Mouse (Mus musculus) right cerebral cortex, adult 2 months (tissue): ENCODE measurements at regions not wholly inside any gene's neighbourhood (a gene's known extent, or its start where the extent isn't known, plus 50 kb on each side); places are given as distances from the start of the nearest gene placed in this dataset.

Source experiments
- DNase-seq, 2 experiments: peaks; one replicate each; pipeline ENCODE4 v3.0.0; 2021 to 2022; ENCODE audit warnings: low spot score in 2 of 2

- DNase-seq: no peak
Measured at GRCm38 (mm10) chr4:153321085-153321484, 161.5 kb downstream of the Ajap1 start.

GRCm38 (mm10) chr4:153320602-153321001 lies 162.0 kb downstream of the Ajap1 start:
- DNase-seq: no peak

- DNase-seq: no peak
Measured at GRCm38 (mm10) chr4:153316964-153317724, 165.5 kb downstream of the Ajap1 start.

- DNase-seq: no peak
Measured at GRCm38 (mm10) chr4:153316519-153316918, 166.1 kb downstream of the Ajap1 start.

GRCm38 (mm10) chr4:153313961-153314360 lies 168.7 kb downstream of the Ajap1 start:
- no peak for DNase-seq

GRCm38 (mm10) chr4:153311574-153311973 lies 171.0 kb downstream of the Ajap1 start:
- DNase-seq: peak; percentile 22 to 34

GRCm38 (mm10) chr4:153310641-153311040 lies 172.0 kb downstream of the Ajap1 start:
- no peak for DNase-seq

GRCm38 (mm10) chr4:153303521-153303920 lies 179.1 kb downstream of the Ajap1 start:
- no peak for DNase-seq

- DNase-seq: no peak
Measured at GRCm38 (mm10) chr4:153302855-153303254, 179.8 kb downstream of the Ajap1 start.

- DNase-seq: no peak
Measured at GRCm38 (mm10) chr4:153298277-153298676, 184.3 kb downstream of the Ajap1 start.

GRCm38 (mm10) chr4:153294828-153295227 lies 187.8 kb downstream of the Ajap1 start:
- no peak for DNase-seq

- no peak for DNase-seq
Measured at GRCm38 (mm10) chr4:153293137-153293536, 189.5 kb downstream of the Ajap1 start.

GRCm38 (mm10) chr4:153288362-153288761 lies 194.2 kb downstream of the Ajap1 start:
- DNase-seq: no peak

GRCm38 (mm10) chr4:153284209-153284608 lies 198.4 kb downstream of the Ajap1 start:
- no peak for DNase-seq

GRCm38 (mm10) chr4:153276571-153276970 lies 206.0 kb downstream of the Ajap1 start:
- DNase-seq: no peak

GRCm38 (mm10) chr4:153271376-153271775 lies 211.2 kb downstream of the Ajap1 start:
- no peak for DNase-seq

- no peak for DNase-seq
Measured at GRCm38 (mm10) chr4:153263216-153263805, 219.3 kb downstream of the Ajap1 start.

GRCm38 (mm10) chr4:153260941-153261557 lies 221.6 kb downstream of the Ajap1 start:
- DNase-seq: no peak

- no peak for DNase-seq
Measured at GRCm38 (mm10) chr4:153251943-153252342, 230.7 kb downstream of the Ajap1 start.

- no peak for DNase-seq
Measured at GRCm38 (mm10) chr4:153251311-153251710, 231.3 kb downstream of the Ajap1 start.

- no peak for DNase-seq
Measured at GRCm38 (mm10) chr4:153236680-153237079, 245.9 kb downstream of the Ajap1 start.

GRCm38 (mm10) chr4:153233762-153234161 lies 248.8 kb downstream of the Ajap1 start:
- DNase-seq: no peak

- no peak for DNase-seq
Measured at GRCm38 (mm10) chr4:153229221-153229620, 253.4 kb downstream of the Ajap1 start.
